Mouse (Mus musculus) skeletal muscle tissue, adult 2 months (tissue): Measurements from ENCODE around the gene Gata1.
"Not testable (repeated sequence)": the region's sequence is repeated elsewhere in the genome, so short reads cannot be mapped to it uniquely, and the experiment has no call there.

Experiments used
- DNase-seq: peaks from one replicate; pipeline ENCODE4 v3.0.0-alpha.2; 2012; ENCODE audit warnings: low read depth, low spot score

Gene Gata1

GRCm38 (mm10) chrX:7966161-7966560, 11.7 kb downstream of the Gata1 start:
- no peak for DNase-seq

- no peak for DNase-seq
Measured at GRCm38 (mm10) chrX:7963829-7964626, 13.8 kb downstream of the Gata1 start.

- DNase-seq: no peak
Measured at GRCm38 (mm10) chrX:7958868-7959267, 19.0 kb downstream of the Gata1 start.

GRCm38 (mm10) chrX:7950091-7950490, 27.8 kb downstream of the Gata1 start:
- no peak for DNase-seq

GRCm38 (mm10) chrX:7947900-7948492, 29.9 kb downstream of the Gata1 start:
- peak; percentile 92 for DNase-seq

- DNase-seq: no peak
Measured at GRCm38 (mm10) chrX:7947108-7947899, 30.6 kb downstream of the Gata1 start, which contains the start of gene Hdac6. Gene Hdac6 (minus strand): TSS chrX:7947889.

- no peak for DNase-seq
Measured at GRCm38 (mm10) chrX:7945618-7946017, 32.3 kb downstream of the Gata1 start.

- no peak for DNase-seq
Measured at GRCm38 (mm10) chrX:7937667-7938066, 40.2 kb downstream of the Gata1 start.

- no peak for DNase-seq
Measured at GRCm38 (mm10) chrX:7936874-7937273, 41.0 kb downstream of the Gata1 start.

- DNase-seq: no peak
Measured at GRCm38 (mm10) chrX:7928270-7928790, 49.5 kb downstream of the Gata1 start, which contains the start of gene Eras. Gene Eras (minus strand): TSS chrX:7928607.

- no peak for DNase-seq
Measured at GRCm38 (mm10) chrX:7927116-7927515, 50.8 kb downstream of the Gata1 start.

- no peak for DNase-seq
Measured at GRCm38 (mm10) chrX:7926266-7926665, 51.6 kb downstream of the Gata1 start.

GRCm38 (mm10) chrX:7922032-7922431, 55.8 kb downstream of the Gata1 start:
- no peak for DNase-seq

- no peak for DNase-seq
Measured at GRCm38 (mm10) chrX:7919601-7920383, 58.1 kb downstream of the Gata1 start, which contains the start of gene Pcsk1n. Gene Pcsk1n (plus strand): TSS chrX:7919822.

- DNase-seq: not testable (repeated sequence)
Measured at GRCm38 (mm10) chrX:7917960-7918359, 59.9 kb downstream of the Gata1 start.

GRCm38 (mm10) chrX:7915669-7916068, 62.2 kb downstream of the Gata1 start:
- DNase-seq: not testable (repeated sequence)

- DNase-seq: no peak
Measured at GRCm38 (mm10) chrX:7910473-7910872, 67.4 kb downstream of the Gata1 start.
